Mouse (Mus musculus) spleen, postnatal 10 days (tissue): ENCODE results near the gene Espn.

Experiments used
- DNase-seq, 2 experiments: peaks; one replicate each; pipeline ENCODE4 v3.0.0; 2021 to 2022; ENCODE audit warnings: low spot score in 2 of 2

The Espn gene

DNA sequence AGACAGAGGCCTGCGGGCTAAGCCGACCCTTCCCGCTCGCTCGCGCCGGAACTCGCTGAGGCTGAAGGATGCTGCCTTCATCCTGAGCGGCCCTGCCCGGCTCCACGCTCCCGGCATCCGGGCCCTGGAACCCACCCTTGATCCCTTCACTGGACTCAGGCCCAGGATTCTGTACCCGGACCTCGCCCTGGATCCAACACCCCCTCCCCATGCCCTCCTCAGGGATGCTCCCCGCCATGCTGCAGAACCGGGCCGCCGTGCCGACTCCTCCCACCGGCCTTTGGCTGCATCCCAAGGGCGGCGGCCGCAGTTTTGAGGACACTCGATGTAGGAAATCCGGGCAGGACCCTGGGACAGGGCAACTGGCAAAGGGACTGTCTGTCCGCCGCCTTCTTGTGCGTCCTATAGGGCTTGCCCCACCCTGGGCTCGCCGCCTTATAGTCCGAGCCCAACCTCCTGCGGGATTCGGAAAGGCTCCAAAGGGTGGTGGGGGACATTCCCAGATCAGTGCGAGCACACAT lies 26.2 kb upstream of the Espn start:
- peak in 1 of 2 experiments; percentile 53 for DNase-seq

DNA sequence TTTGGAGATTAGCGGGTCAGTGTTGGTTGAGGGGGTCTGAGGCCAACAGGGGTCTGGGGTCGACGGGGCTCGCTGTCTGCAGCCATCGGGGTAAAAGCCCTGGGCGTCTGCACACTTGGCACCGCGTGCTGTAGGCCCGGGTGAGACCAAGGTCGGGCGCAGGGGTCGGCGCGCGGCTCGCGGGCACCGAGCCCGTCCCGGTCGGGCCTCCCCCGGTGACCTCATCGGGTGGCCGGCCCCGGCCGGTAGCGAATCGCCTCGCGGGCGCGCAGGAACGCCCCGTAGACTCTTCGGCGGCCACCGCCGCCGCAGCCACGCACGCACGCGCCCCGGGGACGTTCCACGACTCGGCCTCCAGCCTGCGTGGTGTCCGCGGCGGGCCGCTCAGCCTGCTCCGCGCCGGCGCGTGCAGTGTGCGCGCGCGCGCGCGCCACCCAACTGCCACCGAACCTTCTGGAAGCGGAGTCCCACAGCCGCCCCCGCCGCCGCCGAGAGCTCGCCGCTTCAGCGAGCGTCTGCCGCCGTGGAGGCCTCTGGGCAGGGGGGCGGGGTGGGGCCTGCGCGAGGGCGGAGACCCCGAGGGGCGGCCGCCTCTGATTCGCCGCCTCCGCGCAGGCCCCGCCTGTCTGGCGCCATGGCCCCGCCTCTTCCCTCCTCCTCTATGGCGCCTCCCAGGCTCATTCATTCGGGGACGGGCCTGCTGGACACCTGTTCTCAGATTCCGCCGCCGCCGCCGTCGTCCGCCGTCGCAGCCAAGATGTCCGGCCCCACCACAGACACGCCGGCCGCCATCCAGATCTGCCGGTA lies 25.6 kb upstream of the Espn start, which contains the start of gene Acot7:
Gene Acot7 (plus strand): TSS at position 598 of the 807 bp plus-strand sequence.
- peak; percentile 76 to 92 for DNase-seq

DNA sequence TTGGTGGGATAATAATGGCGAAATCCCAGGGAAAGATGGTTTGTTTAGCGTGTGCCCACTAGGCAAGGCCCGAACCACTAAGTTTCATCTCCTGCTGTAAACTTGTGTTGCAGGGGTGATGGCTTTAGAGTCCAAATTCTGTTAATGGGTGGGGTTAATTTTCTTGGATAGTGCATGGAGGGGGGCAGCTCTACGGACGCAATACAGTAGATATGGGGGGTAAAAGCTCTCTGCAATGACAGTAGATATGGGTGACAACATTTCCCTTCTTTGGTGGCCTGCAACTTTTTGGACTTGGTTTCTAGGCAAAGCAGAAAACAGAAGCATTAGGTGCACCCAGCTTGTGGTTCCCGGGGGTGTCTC lies 25.0 kb upstream of the Espn start:
- DNase-seq: no peak

DNA sequence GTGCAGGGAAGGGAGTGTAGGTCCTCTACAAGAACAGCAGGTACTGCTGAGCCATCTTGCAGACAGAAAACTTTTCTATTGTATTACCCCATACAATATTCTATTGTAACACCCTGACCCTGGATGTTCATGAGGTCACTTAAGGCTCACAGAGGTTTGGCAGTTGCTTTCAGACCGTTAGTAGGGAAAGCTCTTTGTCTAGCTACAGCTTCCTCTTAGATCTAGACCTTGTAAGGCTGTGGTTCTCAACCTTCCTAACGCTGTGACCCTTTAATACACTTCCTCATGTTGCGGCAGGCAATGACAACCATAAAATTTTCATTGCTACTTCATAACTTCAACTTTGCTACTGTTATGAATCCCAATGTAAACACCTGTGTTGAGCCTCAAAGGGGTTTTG lies 24.5 kb upstream of the Espn start:
- DNase-seq: no peak

DNA sequence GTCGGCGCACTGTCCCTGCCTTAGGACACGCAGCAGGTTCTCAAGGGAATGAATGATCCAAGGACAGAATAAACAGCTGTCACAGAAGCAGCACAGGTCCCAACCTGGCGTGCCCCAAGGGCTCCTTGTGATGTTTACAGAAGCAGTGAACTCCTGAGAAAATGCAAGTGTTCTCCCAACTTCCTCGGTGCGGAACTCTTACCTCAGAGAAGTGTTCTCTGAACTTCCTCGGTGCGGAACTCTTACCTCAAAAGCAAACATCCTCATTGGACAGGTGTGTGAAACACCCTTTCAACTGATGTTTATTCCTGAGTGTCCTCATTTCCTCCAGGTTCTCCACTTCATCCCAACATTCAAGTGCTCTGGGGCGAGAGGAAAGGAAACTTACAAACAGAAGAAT lies 21.8 kb upstream of the Espn start:
- no peak for DNase-seq

DNA sequence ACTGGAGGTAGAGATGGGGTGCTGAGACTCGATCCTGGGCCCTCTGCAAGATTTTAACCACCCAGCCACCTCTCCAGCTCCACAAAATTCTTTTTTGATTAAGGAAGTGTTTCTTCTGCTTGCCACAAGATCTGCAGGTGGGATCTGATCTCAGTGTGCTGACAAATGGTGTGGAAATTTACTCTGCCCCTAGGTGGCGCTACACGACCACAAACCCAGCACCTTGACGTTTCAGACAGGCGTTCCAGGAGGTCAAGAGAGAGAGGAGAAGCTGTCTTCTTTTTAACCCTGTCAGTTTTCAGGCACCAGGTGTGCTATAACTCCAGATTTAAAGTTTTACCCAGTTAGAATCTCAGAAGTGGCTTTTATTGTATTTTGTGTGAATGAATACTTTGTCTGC lies 20.9 kb upstream of the Espn start:
- DNase-seq: peak; percentile 69 to 85

DNA sequence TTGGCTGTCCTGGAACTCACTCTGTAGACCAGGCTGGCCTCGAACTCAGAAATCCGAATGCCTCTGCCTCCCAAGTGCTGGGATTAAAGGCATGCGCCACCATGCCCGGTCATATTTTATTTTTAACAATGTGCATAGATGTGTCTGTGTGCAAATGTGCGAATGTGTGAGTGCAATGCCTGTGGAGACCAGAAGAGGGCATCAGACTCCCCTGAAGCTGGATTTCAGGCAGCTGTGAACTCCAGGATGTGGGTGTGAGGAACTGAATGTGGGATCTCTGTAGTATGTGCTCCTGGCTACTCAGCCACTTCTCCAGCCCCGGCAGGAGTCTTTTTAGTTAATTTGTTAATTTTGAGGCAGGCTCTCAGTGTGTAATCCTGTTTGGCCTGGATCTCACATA lies 19.4 kb upstream of the Espn start:
- DNase-seq: no peak

DNA sequence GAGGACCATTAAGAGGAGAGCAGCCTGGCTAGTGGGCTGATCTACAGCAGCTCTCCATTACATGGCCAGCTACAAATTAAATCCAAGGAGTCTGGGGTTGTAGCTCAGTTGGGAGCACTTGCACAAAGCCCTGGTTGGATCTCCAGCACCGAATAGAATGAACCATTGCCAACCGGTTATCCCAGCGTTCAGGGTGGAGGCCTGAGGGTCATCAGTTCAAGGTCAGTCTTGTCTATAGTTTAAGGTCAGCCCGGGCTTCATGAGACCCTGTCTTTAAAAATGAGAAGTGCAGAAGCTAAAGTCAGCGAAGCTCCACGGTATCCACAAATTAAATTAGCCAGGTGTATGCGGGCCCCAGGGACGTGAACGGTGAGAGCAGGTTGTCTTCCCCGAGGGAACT lies 18.1 kb upstream of the Espn start:
- no peak for DNase-seq

DNA sequence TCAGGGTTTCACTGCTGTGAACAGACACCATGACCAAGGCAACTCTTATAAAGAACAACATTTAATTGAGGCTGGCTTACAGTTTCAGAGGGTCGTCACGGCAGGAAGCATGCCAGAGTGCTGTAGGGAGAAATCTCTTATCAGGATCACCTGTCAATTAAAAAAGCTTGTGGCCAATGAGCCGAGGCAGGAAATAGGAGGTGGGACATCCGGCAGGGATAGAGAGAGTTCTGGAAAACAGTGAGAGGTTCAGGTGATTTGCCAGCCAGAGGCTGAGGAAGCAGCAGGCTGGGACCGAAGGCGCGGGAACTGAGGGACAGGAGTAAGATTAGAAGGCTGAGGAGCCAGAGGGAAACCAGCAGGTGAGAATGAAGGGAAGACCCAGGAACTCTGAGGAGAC lies 16.9 kb upstream of the Espn start:
- DNase-seq: no peak

DNA sequence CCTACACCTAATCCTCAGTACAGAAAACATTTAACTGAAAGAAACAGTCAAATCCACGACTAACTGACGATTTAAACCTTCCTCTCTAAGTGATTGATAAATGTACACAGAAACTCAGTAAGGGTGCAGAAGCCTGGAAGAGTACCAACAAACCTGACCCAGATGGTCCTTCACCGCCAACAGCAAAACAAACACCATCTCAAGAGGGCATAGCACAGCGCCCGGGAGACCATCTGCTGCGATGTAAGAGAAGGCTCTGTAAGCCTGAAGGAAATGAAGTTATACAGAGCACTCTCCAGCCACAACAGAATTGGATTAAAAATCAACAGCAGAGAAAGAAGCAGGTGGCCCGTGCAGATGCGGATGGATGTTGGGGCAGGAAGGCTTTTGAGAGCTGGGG lies 15.9 kb upstream of the Espn start:
- no peak for DNase-seq

DNA sequence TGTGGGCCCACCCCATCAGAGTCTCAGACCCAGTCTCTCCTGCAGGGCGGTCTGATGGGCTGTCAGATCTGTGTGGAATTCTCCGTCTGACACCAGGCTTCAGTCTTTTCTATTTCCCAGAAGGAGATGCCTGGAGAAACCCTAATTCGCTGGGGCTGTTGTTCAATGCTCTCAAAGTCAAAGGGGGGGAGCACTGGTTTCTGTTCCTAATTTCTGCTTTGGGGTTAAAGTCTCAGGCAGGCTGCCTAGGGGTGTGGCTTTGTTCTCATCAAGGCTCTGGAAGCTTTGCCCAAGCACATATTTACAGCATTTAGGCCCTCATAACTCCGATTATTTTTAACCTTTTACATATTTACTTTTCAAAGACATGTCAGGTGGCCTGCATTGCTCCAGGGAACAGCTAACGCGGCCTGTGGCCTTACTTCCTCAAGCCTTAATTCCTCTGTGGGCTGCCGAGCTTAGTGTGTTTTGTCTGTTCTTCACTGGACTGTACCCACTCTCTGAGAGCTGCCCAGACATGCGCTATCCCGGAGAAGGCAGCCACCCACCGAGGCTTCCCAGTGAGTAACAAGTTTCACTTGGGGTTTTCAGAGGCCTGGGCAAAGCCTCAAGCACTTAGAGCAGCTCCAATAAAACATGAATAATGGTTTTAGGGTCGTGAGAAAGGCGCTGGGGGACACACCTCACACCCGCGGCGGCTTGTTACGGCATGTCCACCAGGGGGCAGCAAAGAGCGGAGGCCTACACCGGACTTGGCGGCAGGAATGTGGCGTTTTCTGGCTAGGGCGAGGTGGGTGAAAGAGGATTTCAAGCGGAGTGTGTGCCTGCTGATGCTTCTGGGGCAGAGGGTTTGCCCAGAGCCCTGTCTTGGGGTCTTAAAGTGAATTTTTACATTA lies 13.1 kb upstream of the Espn start:
- peak; percentile 78 to 87 for DNase-seq

DNA sequence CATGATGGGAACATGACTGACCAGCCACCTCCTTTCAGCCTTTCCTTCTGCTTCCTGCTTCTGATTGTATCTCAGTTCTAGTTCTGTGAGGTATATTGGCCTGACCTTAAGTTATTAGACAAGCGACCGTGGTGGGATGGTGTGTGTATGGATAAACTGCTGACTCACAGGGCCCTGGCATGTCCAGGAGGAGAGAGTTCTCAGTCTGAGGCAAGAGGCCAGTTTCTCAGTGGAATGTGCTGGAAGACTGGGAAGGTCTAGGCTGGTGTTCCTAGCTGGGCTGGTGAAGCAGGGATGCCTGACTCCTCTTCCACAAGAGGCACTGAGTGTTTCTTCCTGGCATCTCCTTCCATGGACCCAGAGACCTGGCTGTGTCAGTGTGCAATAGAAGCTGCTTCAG lies 10.6 kb upstream of the Espn start:
- DNase-seq: no peak

DNA sequence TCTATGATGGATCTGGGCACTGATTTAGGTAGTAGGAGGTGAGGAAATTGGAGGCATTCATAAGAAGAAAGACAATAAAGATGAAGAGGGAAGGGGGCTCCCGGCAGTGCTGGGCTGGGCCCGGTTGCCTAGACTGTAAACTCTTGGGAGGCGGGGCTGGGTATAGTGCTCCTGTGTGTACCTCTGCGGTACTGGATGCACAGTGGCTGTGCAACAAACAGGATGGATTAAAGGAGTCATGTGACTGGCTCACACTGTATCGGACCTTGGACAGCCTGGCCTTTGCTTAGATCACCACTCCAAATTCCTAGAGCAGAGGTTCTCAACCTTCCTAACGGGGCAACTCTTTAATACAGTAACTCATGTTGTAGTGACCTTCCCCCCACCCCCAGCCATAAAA lies 9.4 kb upstream of the Espn start:
- no peak for DNase-seq

DNA sequence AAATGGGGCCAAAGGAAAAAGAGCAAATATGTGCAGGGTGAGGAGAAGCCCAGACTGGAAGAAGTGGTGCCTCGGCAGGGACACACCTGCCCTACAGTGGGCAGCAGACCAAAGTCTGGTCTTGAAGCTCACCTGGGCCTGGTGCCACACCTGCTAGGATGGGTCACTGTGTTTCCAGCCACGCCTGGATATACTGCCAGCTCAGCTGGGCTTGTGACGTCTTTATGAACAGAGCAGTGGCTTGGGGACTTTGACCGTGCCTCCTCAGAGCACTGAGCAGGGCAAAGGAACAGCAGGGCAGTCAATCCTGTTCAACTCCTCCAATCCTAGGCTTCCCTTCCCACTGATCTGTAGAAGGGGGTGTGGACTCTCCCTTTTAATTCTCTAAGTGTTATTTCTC lies 8.6 kb upstream of the Espn start:
- no peak for DNase-seq

DNA sequence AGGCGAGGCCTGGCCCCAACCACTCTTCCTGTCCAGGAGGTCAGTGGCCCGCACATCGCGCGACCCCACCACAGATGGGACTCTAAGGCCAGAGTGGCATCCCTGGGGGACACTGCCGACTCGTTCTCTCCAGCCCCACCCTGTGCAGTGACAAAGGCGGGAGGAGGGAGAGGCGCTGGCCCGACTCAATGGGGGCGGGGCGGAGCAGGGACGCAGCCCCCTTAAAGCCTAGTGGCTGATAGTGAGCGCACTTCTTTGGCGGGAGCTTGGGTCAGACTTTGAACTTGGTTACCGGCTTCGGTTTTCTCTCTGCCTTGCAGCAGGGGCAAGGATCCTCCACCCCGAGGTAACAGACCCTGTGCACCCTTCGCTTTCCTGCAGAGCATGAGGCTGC lies 7.1 kb upstream of the Espn start:
- no peak for DNase-seq

DNA sequence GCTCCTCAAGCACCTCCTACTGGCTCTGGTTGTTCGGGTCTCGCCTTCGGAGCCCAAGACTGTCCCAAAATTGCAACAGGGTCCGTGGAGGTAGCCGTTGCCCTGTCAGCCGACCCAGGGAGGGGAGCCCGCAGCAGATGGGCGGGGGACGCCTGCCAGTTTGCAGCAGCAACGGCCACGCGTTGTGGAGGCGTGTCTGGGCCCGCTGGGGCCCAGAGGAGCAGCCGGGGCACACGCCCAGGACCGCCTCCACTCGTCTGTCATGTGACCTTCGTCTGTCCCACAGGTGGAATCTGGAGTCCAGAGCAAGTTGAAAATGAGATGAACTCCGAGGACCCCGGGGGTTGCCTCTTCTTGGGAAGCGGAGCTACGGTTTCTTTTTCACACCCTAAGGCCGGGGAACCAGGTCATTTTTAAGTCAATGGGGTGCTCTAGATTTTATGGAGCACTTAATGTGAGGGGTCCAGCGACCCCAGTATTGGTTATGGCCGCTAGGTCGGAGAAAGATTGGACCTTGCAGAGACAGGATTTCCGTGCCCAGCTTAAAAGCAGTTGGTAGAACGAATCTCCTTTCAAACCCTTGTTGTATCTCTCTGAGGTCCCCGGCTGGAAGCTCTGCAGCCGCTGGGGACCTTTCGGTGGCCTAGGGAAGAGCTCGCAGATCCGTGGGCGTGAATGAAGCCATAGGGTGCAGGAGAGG lies 6.6 kb upstream of the Espn start, which contains the start of gene Hes2:
Gene Hes2 (plus strand): TSS at position 283 of the 700 bp plus-strand sequence.
- DNase-seq: no peak

DNA sequence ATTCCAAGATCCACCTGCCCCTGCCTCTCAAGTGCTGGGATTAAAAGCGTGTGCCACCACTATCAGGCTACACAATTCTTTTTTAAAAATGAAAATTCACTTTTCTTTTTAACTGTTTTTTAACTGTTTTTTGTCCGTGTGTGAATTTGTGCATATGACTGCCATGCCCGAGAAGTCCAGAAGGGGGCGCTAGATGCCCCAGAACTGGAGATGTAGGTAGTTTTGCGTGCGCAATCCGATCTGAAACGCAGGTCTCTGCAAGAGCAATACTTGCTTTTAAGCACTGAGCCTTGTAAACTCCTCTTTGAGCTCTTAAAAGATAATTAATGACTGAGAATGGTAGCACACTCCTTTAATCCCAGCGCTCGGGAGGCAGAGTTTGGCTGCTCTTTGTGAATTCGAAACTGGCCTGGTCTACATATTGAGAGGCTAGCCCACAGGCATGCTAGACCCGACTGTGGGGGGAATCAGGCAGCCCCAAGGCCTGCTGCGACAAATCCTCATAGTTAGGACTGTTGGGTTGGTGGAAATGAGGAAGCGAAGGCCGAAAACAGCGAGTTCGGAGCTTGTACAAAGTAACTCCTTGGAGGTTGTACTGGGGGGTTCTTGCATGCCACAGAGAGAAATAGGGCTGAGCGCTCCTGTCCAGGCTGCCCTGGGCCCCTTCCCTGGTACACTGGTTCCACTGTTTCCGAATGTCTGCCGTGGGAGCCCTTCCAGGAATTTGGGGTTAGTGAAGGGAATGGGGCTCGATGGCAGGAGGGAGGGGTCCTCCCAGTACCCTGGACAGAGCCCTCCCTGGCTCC lies 5.8 kb upstream of the Espn start:
- peak; percentile 59 to 78 for DNase-seq

DNA sequence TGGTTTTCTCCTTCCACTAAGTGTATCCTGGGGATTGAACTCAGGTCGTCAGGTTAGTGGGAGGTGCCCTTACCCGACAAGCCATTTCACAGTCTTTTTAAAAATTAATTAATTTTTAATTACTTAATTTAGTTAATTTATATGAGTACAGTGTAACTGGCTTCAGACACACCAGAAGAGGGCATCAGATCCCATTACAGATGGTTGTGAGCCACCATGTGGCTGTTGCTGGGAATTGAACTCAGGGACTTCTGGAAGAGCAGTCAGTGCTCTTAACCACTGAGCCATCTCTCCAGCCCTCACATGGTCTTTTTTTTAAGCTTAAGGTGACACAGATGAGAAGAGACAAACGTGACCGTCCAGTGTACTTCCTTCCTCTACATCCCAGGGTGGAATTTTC lies 2.8 kb upstream of the Espn start:
- DNase-seq: no peak

DNA sequence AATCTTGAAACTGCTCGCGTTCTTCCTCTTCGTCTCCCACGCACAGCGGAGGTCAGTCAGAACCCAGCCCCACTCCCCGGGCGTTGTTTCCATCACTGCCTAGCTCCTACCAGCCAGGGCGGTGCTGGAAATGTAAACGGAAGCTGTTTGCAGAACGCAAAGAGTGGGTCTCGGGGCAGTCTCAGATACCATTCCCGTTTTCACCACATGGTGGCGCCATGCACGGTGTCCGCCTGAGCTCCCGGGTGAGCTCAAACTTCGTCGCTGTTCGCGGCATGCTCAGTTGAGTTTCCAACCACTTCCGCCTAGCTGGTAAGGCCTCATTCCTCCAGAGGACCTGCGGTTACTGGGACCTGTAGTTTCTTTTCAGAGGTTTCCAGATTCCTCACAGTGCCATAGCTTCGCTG lies 1.6 kb upstream of the Espn start:
- DNase-seq: peak; percentile 86 to 93

DNA sequence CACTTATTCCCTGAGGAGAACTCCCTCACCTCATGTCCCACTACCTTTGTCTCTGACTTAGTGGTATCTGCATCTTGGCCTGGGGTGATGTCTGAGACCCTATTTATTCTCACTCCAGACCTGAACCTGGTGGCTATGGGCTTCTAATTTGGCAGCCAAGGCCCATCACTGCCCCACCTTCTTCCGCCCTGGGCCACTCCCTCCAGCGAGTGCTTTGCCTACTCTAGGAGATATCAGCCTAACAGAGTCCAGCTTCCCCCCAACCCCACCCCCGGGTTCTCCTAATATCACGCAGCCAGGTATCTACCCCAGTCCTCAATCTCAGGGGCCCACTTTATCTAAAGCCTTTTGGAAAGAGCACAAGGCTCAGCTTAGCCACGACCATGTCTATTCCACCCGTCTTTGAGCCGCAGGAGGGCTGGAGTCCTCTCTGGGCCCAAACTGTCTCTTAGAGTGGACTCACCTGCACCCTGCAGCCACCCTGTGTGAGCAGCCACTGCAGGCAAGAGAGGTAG lies 663 bp downstream of the Espn start:
- no peak for DNase-seq

DNA sequence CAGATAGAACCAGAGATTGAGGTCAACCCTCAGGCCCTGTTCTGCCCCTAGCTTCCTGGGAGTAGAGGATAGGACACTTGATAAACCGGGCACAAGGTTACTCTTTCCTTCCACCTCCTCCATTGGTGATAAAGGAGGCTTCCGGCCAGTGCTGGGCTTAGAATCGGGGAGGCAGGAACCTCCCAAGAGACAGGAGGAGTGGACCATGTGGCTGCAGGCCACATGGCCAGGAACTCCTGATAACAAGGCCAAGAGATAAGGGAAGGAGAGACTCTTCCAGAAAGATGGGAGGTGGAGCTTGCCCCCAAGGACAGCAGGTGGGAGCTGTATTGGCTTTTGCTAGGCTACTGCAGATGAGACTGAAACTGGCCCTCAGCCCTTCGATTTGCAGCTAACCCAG lies 1.6 kb downstream of the Espn start:
- DNase-seq: no peak
